Mouse (Mus musculus): ENCODE measurements around the gene Smarcc2. TPM values are rescaled to one million over a fixed set of nuclear protein-coding genes. Genes with fewer than 3 reads are reported as not detected.

Gene Smarcc2
- total RNA-seq (2021) = 10 to 100 TPM; 75.8 to 78.4 TPM

DNA sequence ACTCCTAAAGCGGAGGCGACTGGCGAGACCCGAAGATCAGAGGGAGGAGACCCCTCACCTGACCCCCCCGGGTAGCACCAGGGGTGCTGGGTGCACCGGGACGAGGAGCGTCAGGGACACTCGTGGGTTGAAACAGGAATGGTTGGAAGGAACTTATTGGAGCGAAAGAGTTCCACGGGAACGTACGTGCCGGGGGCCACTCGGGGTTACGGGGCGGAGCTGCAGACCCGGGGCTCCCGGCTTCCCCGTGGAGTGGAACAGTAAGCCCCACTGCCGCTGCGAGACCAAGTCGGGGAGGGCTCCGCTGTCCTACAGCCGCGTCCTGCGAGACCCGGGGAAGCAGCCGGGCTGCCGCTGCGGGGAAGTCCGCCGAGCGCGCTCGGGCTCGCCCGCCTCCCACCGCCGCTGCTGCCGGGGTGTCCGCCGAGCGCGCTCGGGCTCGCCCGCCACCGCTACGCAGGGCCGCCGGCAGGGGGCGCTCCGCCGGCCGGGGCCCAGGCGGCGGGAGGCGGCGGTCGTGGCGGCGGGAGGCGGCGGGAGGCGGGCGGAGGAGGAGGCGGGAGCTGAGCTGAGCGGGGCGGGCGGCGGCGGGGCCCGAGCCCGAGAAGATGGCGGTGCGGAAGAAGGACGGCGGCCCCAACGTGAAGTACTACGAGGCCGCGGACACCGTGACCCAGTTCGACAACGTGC is at the start of gene Smarcc2:
Smarcc2 (plus strand) TSS at position 530 of the 690 bp plus-strand sequence.
- intact Hi-C loops (cut with DNase I) = loop anchor here (2.0 to 5.0 kb wide), 2 partner anchors 78 to 122 kb away; partner anchors contain the start of gene Cs
- peak; percentile 73 for DNase-seq (ENCODE audit: low spot score)

DNA sequence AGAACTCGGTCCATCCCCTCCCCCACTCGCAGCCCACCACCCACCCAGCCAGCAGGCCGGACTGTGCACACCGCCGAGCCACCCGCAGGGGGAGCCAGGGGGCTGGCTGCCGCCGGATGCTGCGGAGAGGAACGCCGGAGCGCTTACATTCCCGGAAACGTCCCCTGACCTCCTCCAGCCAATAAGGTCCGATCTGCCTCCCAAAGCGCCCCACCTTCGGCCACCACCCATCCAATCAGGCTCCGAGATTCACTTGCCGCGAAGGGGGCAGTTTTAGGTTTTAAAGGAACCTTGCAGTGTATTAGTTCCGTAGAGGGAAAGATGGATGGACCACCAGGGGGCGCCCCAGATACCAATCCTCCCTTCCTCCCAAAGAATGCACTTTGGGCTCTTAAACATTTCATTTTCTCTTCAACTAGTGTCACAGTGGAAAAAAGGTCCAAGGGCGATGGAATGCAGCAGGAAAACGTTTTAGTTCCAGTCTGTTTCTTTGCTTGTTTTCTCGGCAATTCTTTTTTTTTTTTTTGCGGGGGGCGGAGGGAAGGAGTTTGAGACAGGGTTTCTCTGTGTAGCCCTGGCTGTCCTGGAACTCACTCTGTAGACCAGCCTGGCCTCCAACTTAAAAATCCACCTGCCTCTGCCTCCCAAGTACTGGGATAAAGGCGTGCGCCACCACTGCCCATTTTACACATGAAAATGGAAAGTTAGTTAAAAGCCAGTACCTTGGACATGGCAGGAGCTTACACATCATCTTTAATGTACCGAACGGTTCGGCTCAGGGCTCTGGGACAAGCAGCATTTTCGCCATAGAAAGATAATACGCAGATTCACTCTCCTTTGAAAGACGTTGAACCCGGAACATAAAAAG is 49.1 kb upstream of the Smarcc2 start:
- intact Hi-C loops (cut with DNase I) = loop anchor here (1.0 to 2.0 kb wide), 2 partner anchors 33 to 45 kb away; partner anchors contain the start of gene Ankrd52
- DNase-seq (ENCODE audit: low spot score) = peak; percentile 96

DNA sequence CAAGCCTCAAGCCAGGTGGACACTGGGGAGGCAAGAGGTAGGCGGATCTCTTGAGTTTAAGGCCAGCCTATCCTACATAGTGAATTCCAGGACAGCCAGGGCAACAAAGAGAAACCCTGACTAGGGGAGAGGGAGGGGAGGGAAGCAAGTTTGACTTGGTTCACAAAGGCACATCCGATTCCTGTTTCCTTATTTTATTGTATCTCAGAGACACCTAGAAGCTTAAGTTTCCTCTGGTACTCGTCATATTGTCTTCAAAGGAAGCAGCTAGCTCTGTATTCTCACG is 48.5 kb upstream of the Smarcc2 start:
- intact Hi-C loops (cut with DNase I) = no loop called here
- no peak for DNase-seq (ENCODE audit: low spot score)

DNA sequence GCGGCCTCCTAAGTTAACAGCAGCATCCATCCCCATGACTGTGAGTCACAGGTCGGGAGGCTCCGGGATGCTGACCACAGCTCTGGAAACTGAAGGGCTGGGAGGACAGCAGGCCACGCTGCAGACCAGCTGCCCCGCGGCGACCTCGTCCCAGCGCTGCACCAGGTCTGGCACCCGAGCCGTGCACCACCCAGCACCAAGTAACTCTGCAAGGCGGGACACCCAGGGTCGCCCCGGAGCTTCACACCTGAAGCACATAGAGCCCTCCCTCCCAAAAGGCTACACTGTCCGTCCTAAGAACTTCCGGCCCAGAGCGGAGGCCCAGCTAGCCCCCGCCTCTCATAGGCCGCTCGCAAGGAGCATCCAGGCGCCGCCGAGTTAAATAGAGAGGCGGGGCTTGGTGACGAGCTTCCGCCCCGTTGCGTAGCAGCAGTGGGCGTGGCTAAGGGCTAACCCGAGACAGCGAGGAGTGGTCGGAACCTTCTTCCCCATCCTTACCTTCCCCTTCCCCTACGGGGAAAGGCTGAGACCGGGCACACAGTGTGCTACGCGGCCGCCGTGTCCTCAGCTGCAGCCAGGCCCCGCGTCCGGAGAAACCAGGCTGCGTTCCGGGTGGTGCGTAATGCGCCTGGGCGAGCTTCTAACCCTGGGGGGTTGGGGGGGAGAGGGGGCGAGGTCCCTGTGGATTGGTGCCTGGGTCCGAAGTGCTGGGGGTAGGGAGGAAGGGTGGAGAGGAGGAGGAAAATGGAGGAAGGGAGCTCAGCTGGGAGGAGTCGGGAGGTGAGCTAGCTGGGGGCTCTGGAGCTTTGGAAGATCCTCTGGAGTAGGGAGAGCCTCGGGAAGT is 47.6 kb upstream of the Smarcc2 start, which contains the start of the genes Nabp2 and Rnf41:
Nabp2 (minus strand) TSS at position 282 of the 844 bp plus-strand sequence.
Rnf41 (plus strand) TSS at position 447 of the 844 bp plus-strand sequence.
- peak; percentile 94 for DNase-seq (ENCODE audit: low spot score)
- intact Hi-C loops (cut with DNase I) = no loop called here

DNA sequence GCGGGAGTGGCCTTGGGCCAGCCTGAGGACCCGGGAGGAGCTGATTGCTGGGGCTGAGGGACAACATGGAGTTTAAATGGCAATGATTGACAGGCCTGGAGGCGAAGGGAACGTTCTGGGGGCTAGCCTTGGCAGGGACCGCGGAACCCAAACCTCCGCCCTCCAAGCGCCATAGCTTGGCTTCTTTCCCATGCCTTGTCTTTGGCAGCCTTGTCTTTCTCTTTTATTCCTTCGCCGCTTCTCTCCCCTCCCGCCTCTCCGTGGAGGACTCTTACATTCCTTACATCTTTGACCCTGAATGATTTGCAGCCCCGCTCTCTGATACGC is 47.0 kb upstream of the Smarcc2 start:
- DNase-seq (ENCODE audit: low spot score) = no peak
- intact Hi-C loops (cut with DNase I) = no loop called here

DNA sequence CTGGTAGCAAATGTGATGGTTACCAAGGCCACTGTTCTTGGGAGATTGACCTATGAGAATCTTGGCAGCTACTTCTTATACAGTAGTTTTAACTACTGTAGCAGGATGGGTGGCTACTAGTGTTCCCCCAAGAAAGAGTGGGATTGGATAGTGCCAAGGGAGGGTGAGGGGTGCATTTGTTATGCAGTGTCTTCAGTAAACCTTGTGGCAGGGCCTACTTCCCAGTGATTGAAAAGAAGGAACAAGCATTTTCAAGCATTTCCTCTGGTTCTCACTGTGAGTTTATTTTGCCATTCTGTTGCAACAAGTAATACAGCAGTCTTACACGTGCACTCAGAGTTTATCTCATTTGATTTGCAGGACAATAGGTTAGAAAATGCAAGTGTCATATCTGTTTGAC is 46.5 kb upstream of the Smarcc2 start:
- DNase-seq (ENCODE audit: low spot score) = no peak
- intact Hi-C loops (cut with DNase I) = no loop called here

DNA sequence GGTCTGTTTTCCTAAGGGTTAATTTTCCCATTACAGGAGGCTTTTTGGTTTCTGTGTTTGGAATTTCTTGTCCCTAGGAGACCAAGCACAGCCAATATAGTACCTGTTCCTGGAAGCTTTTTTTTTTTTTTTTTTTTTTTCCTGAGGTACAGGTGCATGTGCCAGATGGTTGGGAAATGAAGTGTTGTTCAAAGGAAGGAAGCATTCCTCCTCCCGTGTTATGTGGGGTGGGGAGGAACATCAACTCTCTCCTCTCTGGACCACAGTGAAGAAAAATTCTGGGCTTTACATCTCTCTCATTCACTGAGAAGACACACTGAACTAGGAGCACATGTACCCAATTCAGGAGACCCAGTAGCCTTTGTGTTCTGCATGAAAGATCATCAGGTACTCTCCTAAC is 46.0 kb upstream of the Smarcc2 start:
- intact Hi-C loops (cut with DNase I) = no loop called here
- no peak for DNase-seq (ENCODE audit: low spot score)

DNA sequence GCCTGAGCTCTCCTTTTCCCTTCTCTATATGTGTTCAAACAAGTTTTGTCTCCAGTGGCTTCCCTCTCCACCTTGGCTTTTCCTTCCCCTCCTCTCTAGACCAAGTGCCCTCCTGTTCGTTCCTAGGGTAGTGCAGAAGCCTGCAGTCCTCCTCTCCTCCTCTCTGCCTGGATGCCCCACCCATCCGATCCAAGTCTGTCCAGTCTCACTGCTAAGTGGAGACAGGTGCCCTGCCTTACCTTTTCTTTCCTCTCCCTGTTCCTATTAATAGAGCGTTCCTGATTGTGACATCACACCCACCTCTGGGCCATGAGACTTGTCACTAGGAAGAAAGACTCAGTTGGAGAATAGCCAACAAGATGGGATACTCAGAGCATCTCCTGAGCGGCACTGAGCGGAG is 44.2 kb upstream of the Smarcc2 start:
- intact Hi-C loops (cut with DNase I) = no loop called here
- no peak for DNase-seq (ENCODE audit: low spot score)

DNA sequence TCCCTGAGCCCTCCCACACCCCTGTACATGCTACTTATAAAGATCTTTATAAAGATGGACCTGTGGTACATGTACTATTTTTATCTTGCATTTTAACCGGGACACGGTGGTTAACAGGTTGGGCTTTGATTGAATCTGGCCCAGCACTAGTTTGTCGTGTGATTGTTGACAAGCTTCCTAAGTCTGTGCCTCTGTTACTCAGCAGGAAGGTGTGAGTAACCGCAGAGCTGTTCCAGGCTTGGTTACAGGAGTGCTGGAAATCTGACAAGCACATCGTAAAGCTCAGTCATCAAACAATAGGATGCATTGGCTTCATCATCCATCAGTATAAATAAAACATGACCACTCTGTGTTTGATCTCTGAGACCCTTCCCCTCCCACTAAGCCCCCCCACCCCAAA is 36.6 kb upstream of the Smarcc2 start:
- DNase-seq (ENCODE audit: low spot score) = no peak
- intact Hi-C loops (cut with DNase I) = no loop called here

DNA sequence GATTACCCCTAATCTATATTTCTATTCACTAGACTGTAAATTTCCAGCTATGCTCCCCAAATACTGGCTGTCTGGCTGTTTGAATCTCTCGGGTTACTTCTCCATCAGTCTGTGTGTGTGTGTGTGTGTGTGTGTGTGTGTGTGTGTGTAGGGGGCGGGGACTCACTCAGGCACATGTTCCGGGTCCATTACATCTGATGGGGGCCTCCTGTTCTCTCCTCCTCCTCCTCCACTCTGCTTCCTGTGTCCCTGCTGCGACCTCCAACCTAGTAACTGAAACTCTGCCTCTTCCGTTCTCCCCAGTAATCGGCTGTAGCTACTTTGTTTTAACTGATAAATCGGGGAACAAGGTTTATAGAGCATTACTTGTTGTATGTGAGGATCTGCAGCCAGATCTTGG is 34.4 kb upstream of the Smarcc2 start:
- no peak for DNase-seq (ENCODE audit: low spot score)
- intact Hi-C loops (cut with DNase I) = no loop called here

DNA sequence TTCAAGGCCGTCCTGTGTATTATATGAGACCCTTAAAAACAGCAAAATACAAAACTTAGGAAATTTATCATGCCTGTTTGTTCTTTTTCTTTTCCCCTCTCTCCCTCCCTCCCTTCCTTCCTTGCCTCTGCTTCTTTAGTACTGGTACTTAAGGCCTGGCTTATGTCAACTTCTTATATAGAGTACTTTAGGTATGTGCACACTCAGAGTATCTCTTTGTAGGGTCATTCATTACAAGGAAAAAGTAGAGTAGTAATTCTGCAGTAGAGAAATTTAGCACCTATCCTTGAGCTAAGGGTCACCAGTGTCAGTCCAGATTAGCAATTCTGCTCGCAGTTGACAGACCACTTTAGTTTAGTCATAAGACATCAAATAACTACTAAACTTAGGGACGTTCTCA is 33.8 kb upstream of the Smarcc2 start:
- no peak for DNase-seq (ENCODE audit: low spot score)
- intact Hi-C loops (cut with DNase I) = no loop called here

DNA sequence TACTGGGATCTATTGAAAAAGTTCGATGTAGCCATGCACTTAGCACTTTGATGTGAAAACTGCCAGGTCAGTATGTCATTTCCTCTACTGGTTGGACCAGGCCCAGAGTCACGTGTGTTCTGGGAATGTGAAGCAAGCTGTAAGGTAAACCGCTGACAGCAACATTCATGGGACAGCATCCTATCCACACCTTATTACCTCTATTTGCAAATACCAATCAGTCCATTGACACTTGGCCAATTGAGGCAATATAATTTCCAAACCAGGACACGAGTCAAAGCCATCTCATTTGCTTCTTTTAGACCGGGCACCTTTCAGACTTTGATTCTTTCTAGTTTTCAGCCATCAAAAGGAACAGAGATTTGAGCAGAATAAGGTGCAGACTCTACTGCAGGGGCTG is 30.0 kb upstream of the Smarcc2 start:
- DNase-seq (ENCODE audit: low spot score) = no peak
- intact Hi-C loops (cut with DNase I) = no loop called here

DNA sequence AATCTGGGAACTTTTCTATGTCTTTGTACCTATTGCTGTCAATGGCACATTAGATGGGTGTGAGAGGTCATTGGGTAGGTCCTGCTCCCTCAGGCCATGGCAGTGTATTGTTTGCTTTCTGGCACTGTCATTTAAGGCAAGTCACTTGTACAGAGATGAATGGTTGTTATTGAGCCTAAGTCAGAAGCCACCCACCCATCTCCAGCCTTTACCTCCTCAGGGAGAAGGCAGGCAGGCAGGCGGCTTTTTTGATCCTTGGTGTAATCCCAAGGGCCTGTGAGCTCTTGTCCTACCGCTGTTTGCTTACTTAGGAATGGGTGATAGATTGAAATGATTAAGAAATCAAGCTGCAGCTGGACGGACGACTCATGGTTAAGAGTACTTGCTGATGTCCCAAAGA is 29.6 kb upstream of the Smarcc2 start:
- DNase-seq (ENCODE audit: low spot score) = no peak
- intact Hi-C loops (cut with DNase I) = no loop called here

DNA sequence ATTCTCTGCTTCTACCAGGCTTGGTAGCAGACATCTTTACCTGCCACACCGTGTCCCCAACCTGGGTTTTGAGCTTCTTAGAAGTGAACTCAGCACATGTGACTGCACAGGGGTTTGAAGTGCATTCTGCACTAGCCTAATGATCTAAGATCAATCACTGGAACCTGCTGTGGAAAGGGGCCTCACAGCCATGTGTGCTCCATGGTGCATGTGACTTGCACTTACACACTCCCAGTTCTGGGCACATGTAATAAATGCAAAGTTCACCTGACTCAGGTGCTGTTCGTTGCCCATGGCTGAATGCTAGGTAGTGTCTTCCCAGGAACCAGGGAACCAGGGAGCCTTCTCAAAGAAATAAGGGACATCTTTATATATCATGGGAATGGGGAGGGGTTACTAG is 25.6 kb upstream of the Smarcc2 start:
- intact Hi-C loops (cut with DNase I) = no loop called here
- no peak for DNase-seq (ENCODE audit: low spot score)

DNA sequence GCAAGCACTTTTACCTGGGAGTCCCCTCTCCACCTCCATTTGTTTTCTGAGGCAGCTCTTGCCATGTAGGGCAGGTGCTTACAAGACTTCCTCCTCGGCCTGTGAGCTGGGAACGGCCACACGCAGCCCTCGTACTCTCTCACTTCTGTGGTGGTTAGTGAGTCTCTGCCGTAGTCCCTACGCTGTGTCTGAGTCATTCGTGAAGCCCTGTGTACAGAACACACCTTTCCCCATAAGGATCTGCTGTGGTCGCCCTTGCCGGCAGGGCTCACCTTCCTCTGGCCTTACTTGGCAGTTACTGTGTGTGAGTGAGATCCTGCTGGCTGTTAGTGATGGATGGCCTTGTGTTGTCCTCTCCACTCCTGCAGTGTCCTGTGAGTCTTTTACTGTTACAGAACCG is 24.4 kb upstream of the Smarcc2 start:
- intact Hi-C loops (cut with DNase I) = no loop called here
- DNase-seq (ENCODE audit: low spot score) = no peak

DNA sequence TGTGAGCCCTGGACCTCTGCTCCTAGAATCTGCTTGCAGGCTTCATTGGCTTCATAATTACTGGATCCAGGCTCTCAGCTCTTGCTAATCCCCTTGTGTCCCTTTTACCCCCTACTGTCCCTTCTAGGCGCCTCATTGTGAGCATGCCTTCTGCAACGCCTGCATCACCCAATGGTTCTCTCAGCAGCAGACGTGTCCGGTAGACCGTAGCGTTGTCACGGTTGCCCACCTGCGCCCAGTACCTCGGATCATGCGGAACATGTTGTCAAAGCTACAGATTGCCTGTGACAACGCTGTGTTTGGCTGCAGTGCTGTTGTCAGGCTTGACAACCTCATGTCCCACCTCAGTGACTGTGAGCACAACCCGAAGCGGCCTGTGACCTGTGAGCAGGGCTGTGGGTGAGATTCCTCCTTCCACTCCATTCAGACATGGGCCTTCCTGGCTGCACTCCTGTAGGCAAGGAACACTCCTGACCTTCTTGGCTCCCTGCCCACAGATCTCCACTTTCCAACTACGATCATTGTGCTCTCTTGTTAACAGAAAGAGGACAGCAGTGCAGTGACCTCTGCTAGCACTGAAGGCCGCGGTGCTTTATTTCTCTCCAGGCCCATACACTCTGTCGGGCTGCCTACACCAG is 23.7 kb upstream of the Smarcc2 start:
- peak; percentile 14 for DNase-seq (ENCODE audit: low spot score)
- intact Hi-C loops (cut with DNase I) = no loop called here

DNA sequence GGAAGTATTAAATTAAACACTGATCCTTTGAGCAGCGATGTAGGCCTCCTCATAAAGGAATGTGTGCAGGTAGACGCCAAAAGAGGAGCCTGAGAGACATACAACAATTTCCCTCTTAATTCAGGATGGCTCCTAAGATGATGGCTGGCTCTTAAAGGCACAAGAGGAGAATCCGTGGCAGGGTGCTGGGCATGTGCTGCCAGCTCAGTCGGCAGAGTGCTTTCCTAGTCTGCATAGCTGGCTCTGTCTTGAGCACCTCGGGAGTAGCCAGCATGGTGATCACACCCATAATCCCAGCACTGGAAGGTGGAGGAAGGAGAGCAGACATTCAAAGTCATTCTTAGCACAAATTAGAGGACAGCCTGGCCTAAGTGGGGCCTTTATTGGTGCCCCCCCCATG is 23.2 kb upstream of the Smarcc2 start:
- no peak for DNase-seq (ENCODE audit: low spot score)
- intact Hi-C loops (cut with DNase I) = no loop called here

DNA sequence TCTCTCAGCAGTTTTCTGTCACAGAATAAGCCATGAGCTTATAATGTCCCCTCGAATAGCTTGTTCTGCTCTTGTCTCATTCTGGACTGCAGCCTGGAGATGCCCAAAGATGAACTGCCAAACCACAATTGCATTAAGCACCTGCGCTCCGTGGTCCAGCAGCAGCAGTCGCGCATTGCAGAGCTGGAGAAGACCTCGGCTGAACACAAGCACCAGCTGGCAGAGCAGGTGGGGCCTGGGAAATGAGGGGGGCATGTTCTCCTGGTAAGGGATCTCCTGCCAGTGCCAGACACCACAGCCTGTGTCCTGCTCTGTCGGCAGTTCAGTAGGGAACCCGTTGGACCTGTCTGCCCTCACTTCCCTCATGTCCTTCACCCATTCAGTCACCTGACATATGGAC is 22.7 kb upstream of the Smarcc2 start:
- intact Hi-C loops (cut with DNase I) = no loop called here
- DNase-seq (ENCODE audit: low spot score) = no peak

DNA sequence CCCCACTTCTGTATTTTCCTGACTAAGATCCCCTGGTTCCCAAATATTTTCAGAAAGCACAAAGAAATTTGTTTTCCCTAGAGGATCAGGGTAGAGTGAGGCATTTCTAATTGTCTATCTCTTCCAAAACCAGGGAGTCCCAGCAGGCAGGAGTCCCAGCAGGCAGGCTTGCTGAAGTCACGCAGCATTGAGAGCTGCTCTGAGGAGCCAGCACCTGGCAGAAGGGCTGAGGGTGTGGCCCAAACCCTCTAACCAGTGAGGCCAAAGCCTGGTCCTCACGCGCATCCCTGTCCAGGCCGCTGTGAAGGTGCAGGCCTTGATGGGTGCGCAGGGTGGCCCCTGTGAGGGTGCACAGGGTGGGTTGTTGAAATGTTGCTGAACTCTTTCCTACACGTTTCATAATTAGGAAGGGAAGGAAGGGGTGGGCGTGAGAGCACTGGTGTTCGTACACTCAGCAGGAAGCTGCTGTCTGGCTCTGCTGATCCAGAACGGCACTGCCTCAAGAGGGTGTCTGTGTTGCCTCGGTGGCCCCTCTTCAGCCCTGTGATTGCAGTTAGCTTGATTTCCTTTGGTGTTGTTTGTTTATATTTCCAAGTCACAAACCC is 20.3 kb upstream of the Smarcc2 start:
- intact Hi-C loops (cut with DNase I) = no loop called here
- no peak for DNase-seq (ENCODE audit: low spot score)

DNA sequence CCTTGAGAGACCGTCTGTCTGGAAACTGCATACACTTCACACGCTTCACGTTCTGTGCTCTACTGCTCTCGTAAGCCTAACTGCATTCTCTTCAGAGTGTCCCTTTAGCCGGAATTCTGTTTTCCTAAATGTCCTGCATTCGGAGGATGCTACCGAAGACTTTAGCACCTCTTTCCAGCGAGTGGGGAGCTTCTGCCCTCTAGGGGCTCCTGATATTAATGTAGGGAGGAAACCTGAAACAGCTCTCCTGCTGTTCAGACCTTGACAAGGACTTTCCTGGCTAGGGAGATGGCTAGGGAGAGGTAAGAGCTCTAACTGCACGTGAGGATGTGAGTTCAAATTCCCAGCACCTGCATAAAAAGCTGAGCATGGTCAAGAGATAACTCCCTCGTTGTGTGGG is 18.6 kb upstream of the Smarcc2 start:
- DNase-seq (ENCODE audit: low spot score) = no peak
- intact Hi-C loops (cut with DNase I) = no loop called here
